Mouse (Mus musculus) B cell, adult 2 months (primary cell): ENCODE data around the gene D130052B06Rik.
A peak's percentile ranks its signal among the peaks of the same experiment; 100 is the strongest.

Experiments
- DNase-seq, 2 experiments: peaks; one replicate each; pipeline ENCODE4 v3.0.0; 2022

The D130052B06Rik gene

DNA sequence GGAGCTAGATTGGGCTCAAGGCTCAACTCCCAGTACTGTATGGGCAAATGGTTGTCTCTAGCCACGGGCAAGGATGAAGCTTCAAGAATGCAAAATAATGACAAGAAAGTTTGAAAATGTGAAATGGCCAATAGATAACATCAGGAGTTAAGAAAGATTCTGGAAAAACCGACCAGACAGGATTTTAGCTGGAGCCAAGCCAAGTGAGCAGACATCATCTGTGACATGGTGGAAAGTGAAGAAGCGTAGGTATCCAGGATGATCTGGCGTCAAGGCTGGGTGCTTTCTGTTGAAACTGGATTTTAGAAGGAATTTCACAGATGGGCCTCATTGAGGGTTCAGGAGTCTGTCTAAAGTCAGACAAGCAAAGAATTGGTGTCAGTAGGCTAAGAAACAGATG, at the start of gene D130052B06Rik:
D130052B06Rik (plus strand) TSS at position 317 of the 400 bp plus-strand sequence.
- DNase-seq = no peak

- no peak for DNase-seq
These were observed 48.1 kb upstream of the D130052B06Rik start for GRCm38 (mm10) chr11:33550861-33551560.

DNA sequence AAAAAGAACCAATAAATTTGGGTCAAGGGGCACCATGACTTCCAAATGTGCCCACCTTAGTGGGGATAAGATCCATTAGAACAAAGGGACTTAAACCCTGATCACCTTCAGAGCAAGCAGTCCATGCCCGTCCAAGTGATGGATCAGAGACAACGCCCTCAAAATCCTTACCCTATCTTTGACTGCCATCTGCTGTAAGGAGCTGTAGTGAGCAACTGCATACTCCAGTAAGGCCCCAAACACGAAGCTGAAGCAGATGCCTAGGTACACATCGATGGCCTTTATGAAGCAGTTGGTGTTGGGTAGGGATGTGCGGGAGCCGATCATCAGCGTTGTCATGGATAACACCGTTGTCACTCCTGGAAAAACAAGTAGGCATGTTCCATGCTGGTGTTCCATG, 45.0 kb upstream of the D130052B06Rik start:
- no peak for DNase-seq

DNA sequence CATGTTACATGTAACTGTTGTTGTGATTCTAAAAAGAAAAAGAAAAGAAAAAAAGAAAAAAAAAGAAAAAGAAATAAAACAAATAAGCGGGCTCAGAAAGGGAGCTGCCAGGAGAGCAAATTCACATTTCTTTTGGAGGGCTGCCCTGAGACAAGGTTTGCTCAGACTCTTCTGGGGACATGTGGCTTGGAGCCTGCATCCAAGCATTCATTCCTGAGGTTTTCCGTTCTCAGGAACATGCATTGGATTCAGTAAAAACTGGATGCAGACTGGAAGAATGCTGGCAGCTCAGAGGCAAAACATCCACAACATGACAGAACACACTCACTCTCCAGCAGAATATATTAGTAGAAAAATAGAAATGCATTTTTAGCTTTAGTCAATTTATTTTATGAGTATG, 35.2 kb upstream of the D130052B06Rik start:
- no peak for DNase-seq

- DNase-seq = no peak
These were observed 28.7 kb upstream of the D130052B06Rik start for GRCm38 (mm10) chr11:33570413-33570812.

- no peak for DNase-seq
These were observed 24.2 kb upstream of the D130052B06Rik start for GRCm38 (mm10) chr11:33574944-33575343.

- DNase-seq = no peak
These were observed 20.2 kb upstream of the D130052B06Rik start, which contains the start of gene Gabrp for GRCm38 (mm10) chr11:33578859-33579258. Gene Gabrp, minus strand, starts transcription at chr11:33578959.

DNA sequence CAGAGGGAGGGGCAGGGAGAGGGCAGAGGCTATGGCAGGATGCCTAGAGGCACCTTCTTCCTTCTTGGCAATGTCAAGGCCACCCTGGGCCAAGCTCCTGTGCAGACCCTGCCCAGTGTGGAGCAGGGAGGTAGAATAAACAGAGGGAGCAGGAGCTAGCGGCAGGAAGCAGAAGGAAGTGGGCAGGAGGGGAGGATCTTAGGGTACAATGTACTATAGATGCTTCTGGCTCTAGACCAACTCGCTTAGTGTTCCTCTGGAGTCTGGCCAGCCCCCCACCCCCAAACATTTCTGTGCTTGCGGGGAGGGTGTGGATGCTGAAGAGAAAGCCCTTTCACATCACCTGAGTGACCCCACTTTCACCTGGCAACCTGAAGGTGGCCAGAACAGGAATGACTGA, 19.5 kb upstream of the D130052B06Rik start:
- DNase-seq = no peak

- DNase-seq = no peak
These were observed 12.5 kb upstream of the D130052B06Rik start for GRCm38 (mm10) chr11:33586614-33587013.

DNA sequence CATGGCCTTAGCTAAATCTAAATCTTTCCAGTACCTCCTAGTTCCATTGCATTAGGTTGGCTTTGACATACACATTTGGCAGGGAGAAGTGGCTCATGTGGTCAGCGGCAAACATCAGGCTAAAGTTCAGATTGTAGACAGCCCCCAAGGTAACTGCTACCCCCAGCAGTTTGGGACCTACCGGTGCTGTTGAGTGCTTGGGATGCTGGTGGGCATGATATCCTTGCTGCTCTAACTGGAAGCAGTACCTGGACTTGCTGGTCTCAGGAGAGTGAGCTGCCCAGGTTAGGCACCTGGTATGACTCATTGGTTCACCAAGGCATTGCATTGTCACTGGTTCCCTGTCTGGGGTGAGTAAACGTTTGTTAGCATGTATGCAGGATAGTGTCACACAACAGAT, 8.3 kb upstream of the D130052B06Rik start:
- no peak for DNase-seq

DNA sequence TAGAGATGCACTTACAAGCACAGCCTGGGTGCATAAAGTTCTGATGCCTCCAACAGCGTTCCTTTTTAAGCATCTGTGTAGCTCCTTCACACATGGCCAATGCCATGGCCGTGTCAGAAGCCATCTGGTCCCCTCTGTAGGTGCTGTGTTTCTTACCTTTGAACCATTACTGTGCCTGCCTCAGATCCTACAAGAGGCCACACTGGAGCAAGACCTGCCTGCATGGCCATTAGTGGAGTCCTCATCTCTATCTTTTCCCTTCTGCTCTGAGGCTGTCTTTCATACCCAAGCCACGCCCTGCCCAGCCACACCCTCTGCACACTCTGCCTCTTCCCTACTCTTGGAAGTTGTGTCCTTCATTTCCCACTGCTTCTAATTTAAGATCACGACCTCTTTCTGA, 6.3 kb upstream of the D130052B06Rik start:
- DNase-seq = no peak

- DNase-seq = no peak
These were observed 2.4 kb upstream of the D130052B06Rik start for GRCm38 (mm10) chr11:33596655-33597054.

GRCm38 (mm10) chr11:33603174-33603573, 4.1 kb downstream of the D130052B06Rik start:
- no peak for DNase-seq

- no peak for DNase-seq
These were observed 8.7 kb downstream of the D130052B06Rik start for GRCm38 (mm10) chr11:33607784-33608183.

DNA sequence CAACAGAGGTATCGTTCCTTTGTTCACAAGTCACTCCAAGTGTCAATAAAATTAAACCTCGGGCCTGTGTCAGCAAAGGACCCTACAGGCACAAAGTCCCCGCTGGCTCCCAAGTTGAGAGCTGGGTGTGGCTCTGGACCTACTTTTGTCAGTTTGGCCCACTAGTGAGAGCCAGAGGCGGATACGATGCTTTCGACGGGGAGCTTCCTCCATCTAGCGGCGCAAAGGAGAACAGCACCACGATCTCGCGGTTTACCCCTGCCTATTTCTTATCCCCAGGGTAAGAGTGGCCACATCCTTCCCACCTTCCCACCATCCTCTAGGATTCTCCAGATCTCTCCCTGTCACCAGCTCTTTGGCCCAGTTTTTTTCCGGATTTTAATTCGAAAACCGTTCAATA, 15.1 kb downstream of the D130052B06Rik start:
- DNase-seq = peak; percentile 21 to 26

DNA sequence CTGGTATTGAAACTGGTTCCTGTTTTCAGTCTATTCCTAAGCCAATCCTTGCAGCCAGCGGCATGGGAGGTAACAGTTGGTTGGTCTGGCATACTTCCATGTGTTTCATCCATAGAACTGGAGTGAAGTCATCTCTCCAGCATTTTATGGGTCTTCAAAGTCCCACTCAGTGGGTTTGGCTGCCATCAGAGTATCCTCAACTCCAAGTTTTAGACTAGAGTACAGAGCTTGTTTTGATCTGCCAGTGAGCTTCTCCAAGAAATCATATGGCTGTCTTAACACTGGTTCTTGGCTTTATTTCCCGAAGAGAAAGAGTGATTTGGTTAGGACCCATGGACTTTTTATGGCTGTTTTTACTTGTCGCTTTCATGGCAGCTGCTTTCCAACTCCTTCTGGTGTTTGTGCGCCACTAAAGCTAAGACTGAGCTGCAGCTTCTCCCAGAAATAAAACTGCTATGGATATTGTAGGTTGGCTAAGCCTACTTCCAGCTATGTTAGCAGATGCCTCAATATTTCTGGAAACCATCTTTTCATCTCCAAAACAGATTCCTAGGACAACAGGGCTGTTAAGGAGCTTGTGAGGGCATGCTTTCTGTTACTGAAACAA, 28.1 kb downstream of the D130052B06Rik start:
- no peak for DNase-seq

- no peak for DNase-seq
These were observed 38.0 kb downstream of the D130052B06Rik start for GRCm38 (mm10) chr11:33637107-33637506.

DNA sequence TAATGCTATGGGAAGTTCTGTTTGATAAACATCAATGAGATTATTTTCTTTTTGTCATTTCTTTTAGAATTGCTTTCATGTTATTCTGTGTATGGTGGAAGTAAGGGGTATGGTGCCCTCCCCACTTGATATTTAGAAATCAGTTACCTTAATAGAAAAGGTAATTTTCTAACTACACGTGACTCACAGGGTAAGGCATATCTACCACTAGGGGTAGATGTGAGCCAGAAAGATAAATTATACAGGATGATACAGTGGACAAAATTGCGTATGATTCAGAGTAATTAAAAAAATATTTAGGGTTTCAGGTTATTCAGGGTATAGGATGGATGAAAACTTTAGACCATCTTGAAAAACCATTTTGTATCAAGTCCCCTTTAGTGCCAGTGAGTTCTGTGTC, 50.3 kb downstream of the D130052B06Rik start:
- no peak for DNase-seq

DNA sequence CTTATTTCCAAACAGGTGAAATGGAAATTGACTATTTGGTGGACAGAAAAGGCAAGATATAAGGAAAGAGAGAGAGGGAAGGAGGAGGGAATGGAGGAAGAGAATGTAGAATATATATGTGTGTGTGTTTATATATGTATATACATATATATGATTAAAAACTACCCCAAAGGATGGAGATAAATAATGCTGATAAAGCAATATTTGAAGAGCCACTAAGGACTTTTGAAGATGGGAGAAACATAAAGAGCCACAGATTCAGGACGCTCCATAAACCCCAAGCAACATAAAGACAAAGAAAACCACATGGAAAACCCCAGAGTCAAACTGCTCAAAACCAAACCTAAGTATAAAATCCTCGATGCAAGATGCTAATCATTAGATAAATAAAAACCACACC, 55.4 kb downstream of the D130052B06Rik start:
- DNase-seq = no peak

- no peak for DNase-seq
These were observed 56.1 kb downstream of the D130052B06Rik start for GRCm38 (mm10) chr11:33655221-33655620.

- no peak for DNase-seq
These were observed 56.9 kb downstream of the D130052B06Rik start for GRCm38 (mm10) chr11:33655861-33656593.

- no peak for DNase-seq
These were observed 61.2 kb downstream of the D130052B06Rik start for GRCm38 (mm10) chr11:33660016-33660913.

- DNase-seq = no peak
These were observed 64.5 kb downstream of the D130052B06Rik start for GRCm38 (mm10) chr11:33663599-33663998.
